Mouse (Mus musculus) olfactory bulb, adult 2 months (tissue): ENCODE measurements at regions not wholly inside any gene's neighbourhood (a gene's known extent, or its start where the extent isn't known, plus 50 kb on each side); places are given as distances from the start of the nearest gene placed in this dataset.

Experiments
- CTCF ChIP-seq: fragments of 200-500 bp; IDR thresholded peaks from 2 replicates; pipeline ENCODE4 v1.5.1; 2012; ENCODE audit warnings: low read depth, mild to moderate bottlenecking, low read length, moderate library complexity; ENCODE audit not compliant: insufficient read depth
- POLR2A ChIP-seq: fragments of 200-500 bp; IDR thresholded peaks from 2 replicates; pipeline ENCODE4 v1.6.1; 2012; ENCODE audit warnings: mild to moderate bottlenecking, low read depth, low read length, moderate library complexity; ENCODE audit not compliant: insufficient read depth

- TF ChIP-seq CTCF (no peak), POLR2A (no peak)
These were observed 83.9 kb upstream of the 2210010C04Rik start for GRCm38 (mm10) chr6:41119176-41119575.
